Mouse (Mus musculus) 3T3-L1 (cell line): ENCODE measurements at regions not wholly inside any gene's neighbourhood (a gene's known extent, or its start where the extent isn't known, plus 50 kb on each side); places are given as distances from the start of the nearest gene placed in this dataset.

Experiments
- DNase-seq: peaks from one replicate; pipeline ENCODE4 v3.0.0-alpha.2; 2015; ENCODE audit warnings: low read depth, low spot score

DNA sequence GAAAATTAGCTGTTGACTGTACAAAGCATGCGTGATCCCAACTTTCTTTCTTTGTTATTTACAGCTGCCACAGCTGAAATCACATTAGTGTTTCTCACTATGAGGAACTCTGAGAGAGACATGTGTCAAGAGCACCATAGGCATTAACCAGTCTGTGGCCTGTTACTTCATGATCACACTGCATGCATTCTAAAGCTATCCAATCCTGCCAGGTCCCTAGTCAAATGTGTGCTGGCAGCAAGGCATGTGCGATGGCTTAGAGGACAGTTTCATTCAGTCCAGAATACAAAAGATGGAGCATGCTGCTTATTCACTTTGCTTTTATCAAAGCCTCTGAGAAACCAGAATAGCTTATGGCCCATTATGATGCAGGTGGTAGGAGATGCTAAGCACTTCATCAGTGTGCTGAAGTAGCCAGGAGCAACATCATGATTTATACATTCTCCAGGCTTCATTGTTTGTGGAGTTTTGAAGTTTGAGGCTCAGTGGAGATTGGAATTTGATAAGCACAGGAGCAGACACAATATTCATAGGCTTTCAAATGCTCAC lies 882.9 kb upstream of the Lrrn3 start:
- DNase-seq: no peak

DNA sequence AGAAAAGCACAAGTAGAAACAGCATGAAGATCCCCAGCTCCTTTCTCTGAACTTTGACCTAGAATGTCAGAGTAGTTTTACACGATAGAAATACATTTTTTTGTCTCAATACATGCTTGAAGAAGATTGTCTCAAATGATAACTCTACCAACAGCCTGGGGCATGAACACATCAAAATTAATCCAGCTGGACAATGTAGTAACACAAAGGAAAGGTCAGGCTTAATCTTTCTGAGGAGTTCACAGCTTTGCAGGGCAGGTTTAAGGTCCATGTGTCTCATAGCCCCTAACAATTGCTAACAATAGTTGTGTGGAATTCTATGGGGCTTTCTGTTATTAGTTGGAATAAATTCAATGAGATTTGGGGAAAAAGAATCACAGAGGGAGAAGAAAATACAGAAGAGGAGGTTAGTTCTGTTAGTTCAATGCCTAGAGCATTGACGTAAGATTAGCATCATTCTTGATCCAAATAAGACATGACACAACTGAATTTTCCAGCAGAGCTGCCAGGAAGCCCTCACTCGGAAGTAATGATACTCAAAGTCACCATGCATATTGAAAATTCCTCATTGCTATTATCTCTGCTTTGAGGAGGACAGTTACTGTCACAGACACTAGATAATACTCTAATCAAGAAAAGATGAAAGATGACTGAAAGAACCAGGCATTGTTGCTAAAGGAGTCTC lies 852.9 kb upstream of the Lrrn3 start:
- no peak for DNase-seq

DNA sequence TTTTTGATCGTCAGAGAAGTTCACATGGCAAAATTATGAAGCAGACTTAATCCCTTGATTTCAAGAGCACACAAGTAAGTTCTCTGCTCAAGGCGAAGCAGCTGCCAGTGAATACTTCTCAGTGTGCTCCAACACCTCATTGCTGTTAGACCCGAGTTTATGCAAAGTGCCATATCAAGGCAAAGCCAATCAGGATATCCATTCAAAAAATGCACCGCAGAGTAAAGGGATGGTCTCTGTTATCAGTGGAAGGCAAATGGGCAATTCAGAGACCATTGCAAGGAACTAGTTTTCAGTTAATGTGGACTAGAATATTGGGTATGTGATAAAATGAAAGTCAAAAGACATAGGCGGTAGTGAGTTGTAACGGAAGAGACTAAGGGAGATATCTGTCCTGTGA lies 820.2 kb upstream of the Lrrn3 start:
- DNase-seq: no peak

DNA sequence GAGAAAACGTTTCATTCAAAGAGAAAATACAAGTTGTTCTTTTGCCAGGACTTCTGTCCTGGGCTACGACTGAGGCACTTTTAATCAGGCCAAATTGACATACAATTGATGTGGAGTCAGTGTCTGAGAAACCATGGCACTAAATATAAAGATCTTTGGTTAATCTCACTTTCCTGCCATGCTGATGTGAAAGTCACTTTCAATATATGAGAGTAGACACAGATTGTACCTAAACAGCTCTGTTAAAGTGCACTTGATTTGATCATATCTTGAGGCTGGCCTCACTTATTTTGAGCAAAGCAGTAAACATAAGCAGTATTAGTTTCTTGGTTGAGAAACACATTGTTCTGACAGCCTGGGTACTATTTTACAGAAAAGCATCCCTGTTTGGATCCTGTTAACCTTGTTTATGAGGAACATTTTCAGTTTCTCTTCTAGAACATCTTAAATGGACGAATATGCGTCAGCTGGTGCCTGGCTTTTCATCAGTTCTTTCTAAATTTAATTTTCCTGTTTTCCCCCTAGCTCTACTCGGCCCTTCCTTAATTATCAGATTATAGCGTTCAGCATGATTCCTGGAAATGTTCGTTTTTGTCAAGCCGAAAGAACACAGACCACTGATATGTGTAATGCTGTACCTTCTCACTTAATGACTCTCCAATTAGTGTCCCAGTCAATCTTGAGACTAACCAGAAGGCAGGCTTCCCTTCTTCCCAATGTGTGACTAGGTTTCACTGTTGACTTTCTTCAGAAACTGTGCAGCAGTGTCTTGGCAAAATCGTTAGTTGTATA lies 791.2 kb upstream of the Lrrn3 start:
- DNase-seq: no peak

DNA sequence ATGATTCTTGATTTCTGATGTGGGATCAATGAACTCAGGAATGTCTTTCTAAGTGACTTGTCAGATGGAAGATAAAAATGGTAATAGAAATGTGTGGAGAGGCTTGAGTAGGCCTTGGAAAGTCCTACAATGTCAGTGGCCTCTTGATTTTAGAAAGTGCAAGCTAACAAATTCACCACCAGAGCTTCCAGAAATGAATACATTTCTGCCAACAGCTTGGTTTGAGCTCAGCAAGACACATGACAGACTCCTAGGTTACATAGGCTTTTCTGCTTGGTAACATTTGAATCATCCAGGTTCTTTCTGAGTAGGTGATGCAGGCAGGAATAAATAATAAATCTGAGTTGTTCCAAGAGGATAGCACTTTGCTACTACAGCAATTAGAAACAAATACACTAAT lies 764.2 kb upstream of the Lrrn3 start:
- no peak for DNase-seq

DNA sequence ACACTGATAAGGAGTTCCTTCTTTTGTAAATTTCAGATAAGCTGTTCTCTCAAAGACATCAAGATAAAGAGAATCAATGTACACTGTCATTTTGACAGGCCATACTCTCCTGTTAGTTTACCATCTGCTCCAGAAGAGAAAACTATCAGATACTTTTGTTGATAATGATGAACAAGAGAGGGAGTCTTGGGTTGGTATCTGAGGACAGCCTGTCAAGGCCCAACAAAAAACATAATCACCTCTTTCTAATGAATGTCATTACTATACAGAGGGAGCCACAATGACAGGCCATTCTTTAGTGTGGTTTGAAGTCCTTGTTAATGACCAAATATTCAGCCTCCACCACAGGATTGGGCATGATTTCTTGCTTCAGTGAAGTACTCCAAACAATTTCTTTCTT lies 743.0 kb upstream of the Lrrn3 start:
- no peak for DNase-seq

DNA sequence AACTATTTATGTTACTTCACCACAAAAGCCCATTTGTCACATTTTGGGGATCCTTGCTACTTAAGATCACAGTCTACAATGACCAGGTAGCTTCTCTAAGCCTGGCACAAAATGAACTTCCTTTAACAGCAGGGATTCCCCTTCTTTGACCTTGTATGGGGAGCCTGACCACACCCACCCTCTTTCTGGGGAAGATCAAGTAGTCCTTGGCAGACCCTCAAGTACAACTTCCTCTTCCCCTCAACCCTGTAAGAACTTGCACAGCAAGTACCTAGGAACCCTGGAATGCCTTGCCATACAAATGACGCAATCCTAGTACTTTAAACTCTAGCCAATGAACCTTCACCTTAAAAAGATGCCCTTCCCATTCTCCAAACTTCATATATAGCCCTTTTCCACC lies 695.4 kb upstream of the Lrrn3 start:
- no peak for DNase-seq

DNA sequence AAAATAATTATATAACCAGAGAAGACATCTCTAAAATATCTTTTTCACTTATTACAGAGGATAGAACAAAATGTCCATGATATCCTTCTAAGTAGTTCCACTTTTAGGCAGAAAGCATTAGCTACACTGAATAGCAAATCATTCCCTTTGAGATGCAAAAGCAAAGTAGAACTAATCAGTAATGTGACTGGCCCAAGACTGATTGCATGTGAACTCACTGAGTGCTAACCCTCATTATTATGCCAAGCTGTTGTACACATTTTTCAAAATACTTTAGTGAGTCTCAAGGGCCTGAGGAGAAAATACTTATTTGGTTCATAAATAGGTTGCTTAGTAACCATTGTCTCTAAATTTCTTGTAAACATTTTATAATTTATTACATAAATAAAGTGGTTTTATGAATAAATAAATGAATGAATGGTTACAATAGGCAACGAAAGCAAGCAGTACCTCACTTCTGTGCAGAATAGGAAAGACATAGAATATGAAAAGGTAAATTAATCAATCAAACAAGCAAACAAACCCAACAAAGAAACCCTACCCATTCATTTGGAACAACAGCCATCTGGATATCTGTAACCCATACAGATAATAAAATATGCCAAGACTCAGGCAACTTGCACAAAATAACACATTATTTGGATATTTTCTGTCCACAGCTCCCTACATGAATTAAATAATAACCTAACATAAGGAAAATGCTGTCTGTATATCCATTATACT lies 693.9 kb upstream of the Lrrn3 start:
- DNase-seq: no peak

DNA sequence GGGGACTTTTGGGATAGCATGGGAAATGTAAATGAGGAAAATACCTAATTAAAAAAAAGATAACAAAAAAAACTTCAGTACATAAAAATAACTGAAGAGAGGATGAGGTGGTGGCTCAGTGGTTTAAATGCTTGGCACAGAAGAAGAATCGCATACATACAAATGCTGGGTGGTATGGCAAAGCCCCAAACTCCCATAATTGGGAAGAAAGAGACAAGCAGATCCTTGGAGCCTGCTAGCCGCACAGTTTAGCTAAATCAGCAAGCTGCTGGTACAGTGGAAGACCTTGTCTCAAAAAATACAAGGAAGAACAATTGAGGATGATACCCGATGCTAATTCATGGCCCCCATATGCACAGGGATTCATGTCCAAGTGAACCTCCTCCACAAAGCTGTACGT lies 661.7 kb upstream of the Lrrn3 start:
- no peak for DNase-seq

DNA sequence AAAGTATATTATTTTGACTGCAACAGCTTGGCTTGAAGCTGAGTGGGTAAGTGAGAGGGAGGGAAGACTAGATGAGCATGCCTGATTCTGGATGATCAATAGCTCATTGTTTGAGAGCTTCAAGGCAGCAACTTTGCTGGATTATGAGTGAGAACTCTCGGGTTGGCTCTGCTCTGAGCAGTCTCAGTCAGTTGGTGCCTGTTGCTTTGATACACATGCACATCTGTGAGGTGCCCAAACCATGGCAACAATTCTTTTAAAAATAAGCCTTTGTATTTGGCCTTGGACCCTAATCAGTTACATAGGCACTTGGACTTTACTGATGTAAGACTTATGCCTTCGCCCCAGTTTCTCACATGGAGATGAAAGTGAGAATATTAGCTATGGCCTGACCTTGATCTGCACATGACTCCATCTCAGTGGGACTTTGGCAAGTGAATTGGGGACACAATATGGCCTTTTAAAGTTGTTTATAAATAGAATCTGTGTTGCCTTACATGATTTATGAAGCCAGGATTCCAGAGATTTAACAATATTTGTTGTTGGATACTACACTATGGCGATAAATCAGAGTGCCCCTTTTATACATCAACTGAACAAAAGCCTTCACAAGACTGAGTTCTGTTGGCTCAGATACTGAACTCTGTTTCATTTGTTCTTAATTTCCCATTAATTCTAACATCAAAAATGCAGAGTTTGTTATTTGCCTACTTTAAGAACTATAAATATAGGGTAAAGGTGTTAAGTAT lies 652.6 kb upstream of the Lrrn3 start:
- DNase-seq: no peak

DNA sequence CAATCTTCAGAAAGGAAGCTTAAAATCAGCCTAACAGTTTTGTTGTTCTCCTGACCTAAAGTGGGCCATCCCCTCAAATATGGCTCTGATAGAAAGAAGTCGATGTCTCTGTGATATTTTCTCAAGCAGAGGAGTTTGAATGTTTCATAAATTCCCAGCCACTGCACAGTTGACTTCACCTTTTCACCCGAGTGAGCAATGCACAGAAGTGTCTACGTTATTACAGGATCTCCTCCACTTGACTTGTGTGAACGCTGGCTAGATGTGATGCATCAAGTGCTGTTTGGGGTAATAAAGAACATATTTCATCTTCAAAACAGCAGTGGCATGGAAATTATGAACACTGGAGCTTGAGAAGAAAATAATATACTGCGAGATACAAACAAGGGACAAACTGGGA lies 651.9 kb upstream of the Lrrn3 start:
- DNase-seq: no peak

DNA sequence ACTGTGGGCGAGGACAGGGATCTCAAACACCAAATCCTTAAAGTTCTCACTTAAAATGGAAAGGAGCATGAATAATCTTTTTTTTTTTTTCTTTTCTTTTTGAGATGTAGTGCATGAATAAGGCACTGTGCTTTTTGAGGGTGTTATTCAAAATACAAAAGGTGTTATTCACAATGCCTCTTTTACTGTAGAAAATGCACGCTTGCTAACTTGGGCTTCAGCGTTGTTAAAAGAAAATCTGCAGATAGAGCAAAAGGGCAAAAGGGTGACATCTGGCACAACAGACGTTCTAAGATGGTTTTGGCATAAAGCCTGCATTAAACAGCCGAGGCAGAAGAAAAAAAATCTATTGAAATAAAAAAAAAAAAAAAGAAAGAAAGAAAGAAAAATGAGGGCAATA lies 651.5 kb upstream of the Lrrn3 start:
- no peak for DNase-seq

DNA sequence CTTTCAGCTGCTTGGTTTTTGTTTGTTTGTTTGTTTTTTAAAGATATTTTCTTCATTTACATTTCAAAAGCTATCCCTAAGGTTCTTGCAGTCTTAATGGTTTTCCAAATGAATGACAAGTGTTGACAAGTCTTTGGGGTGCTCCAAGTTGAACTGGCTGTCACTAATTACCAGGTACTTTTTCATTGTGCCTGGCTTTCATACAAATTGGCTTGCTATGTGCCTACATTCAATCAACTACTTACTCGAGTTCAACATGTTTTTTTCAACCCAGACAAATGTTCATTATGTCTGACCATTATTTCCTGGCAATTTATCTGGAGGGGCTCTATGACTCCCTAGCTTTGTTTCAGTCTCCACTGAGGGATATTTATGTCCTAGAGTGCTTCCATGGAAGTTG lies 614.0 kb upstream of the Lrrn3 start:
- no peak for DNase-seq

DNA sequence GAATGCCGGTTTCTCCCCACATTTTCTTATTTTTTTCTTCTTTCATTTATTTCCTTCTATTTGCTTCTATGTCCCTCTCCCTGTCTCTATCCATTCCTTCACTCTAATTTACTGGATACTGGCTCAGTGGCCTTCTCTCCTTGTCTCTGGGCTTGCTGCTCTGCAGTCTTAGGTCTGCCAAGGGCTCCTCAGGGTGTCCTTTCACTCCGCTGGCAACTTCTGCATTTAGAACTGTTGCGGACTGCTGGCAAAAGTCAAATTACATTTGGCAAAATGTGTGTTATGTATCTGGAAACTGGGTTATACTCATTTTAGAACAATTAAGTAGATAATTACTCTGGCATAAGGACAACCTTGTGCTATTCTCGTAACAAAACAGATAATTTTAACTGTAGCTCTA lies 584.2 kb upstream of the Lrrn3 start:
- no peak for DNase-seq

DNA sequence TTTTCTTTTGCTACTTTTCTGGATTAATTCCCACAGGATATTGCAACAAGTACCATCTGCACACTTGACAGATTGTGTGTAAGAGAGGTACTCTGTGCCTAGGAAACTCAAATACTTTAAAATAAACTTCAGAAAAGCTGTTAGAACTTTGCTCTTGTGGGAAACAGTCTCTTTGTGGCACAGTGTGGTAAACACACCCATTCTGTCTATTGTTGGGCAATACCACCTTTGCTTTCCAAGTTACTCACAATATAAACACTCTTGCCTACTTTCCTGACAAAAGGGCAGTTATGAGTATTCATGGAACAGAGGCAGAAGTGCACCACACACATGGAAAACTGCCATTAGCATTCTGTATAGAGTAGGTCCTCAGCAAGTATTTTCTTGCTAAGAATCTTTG lies 577.5 kb upstream of the Lrrn3 start:
- DNase-seq: peak; percentile 32

DNA sequence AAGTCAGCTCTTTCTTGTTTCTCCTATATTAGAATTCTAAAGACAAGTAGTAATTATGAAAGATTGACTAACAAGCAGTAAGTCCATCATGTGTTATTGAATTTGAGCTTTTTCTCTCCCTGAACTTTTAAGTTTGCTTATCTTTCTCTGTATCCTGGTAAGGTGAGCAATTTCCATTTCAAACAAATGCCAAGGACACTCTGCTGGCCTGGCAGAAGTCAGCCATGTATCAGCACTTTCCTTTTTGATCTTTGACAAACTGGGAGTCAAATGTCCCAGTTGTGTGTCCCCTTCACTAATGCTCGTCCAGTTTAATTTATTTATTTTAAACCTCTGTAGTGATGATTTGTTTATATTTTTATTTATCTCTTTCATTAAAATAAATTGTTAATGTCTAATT lies 562.8 kb upstream of the Lrrn3 start:
- no peak for DNase-seq

DNA sequence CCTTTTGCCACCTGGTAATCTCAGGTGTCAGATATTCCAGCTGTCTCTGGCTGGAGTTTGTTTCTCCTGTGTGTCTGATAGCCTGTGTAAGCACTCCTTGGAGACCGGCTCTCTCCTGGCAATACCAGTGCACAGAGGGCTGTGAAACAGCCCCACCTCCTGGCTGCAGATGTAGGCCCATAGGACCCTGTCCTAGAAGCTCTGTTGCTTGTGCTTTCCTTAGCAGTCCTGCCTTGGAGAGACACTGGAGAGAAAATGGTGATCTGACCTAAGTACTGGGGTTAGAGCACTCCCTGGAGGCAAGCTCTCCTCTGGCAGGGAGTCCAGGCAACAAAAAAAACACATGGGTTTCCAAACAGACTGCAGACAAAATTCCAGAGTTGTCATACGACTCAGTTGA lies 541.6 kb upstream of the Lrrn3 start:
- peak; percentile 53 for DNase-seq

DNA sequence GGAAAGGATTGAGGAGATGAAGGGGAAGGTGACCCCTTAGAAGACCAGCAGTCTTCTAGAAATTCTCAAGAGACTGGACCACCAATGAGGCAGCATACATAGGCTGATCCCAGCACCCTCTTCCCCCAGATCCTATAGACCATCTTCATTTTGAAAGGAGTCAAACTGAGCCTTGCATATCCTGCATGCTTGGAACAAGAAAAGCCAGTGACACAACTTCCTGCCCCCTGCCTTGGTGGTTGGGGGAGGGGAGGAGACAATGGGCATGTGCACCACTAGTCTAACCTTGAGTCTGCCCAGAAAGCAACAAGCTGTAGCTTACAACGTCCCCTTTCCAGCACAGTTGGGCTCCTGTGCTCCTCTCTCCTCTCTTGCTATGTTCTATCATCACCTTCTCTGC lies 531.3 kb upstream of the Lrrn3 start:
- no peak for DNase-seq

DNA sequence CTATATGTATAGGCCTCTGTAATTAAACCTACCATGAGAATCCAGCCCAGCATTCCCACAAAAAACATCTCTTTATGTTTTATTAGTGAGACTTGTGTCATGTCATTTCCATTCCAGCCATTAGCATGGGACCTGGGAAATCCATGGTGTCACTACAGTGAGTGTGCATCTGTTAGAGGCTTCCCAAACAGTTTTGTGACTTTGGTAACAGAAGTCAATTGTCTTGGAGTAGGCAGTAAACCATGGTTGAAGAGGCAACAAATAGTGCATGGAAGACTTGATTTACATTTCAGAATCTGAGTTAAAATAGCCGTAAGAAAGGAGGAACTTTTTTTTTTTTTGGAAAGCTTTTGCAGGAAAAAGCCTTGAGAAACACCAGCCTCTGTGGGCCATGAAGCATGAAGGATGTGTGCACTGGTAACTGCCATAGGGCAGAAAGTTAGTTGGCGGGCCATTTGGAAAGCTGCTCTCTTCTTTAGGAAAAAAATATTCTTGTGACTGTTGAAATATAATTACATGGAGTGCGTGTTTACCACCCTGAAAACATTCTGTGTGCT lies 522.7 kb upstream of the Lrrn3 start:
- no peak for DNase-seq

DNA sequence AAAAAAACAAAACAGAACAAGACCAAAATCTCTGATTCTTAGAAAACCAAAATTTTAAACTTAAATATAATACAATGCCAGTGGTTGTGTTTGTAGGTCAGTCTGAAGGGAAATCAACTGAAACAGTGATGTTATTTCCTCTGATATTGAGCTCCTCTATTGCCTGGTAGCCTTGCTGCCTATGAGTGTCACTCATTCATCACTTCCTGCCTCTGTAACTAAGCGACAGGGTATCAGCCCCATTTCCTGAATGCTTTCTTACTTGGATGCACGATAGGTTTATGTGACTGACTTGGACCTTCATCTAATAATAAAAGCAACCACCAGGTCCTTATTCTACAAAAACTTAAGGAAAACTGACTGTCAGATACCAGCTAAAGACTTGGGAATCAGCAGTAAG lies 520.7 kb upstream of the Lrrn3 start:
- no peak for DNase-seq
